Mouse (Mus musculus): ENCODE measurements around the gene C530025M09Rik. TPM values are rescaled to one million over a fixed set of nuclear protein-coding genes. Genes with fewer than 3 reads are reported as not detected.

Gene C530025M09Rik
- polyA plus RNA-seq, 1 experiment from 2014 or later = 0.45 TPM

- Histone ChIP-seq H3K27me3 (peaks cover 43% of the 10 kb centered on the region), H3K9me3 (replicated peaks) (no peaks in the 10 kb centered on the region), H3K4me2 (replicated peaks) (peak overlapping the region; percentile 98), H3K27ac (no peak overlapping the region), H3K4me3 (peak overlapping the region; percentile 65), H3K36me3 (no peaks in the 10 kb centered on the region), H3K4me1 (peaks cover 13% of the 10 kb centered on the region), H3K9ac (0 out of 2 replicates have a peak overlapping the region, but pooled peaks have one; percentile 39)
- no peak for ATAC-seq (ENCODE audit: low FRiP score)
- 7% methylated on average over 5 of the region's 5 CpGs for WGBS
These were observed 1.3 kb upstream of the C530025M09Rik start for GRCm38 (mm10) chr2:149832301-149832700.

GRCm38 (mm10) chr2:149831459-149832245, 639 bp upstream of the C530025M09Rik start:
- Histone ChIP-seq H3K27me3 (peaks cover 43% of the 10 kb centered on the region), H3K4me2 (replicated peaks) (peak overlapping the region; percentile 98), H3K4me1 (peaks cover 13% of the 10 kb centered on the region), H3K4me3 (peak overlapping the region; percentile 65), H3K9me3 (replicated peaks) (no peaks in the 10 kb centered on the region), H3K36me3 (no peaks in the 10 kb centered on the region), H3K27ac (no peak overlapping the region), H3K9ac (peak overlapping the region; percentile 78; the same call in 1 of the 2 replicates)
- WGBS = 2% methylated on average over 29 of the region's 29 CpGs
- ATAC-seq (ENCODE audit: low FRiP score) = peak; percentile 9; the same call in 1 of the 2 replicates

GRCm38 (mm10) chr2:149829955-149830535, 968 bp downstream of the C530025M09Rik start:
- H3K27ac ChIP-seq = no peak overlapping the region
- ATAC-seq (ENCODE audit: low FRiP score) = peak; percentile 31
- H3K9ac ChIP-seq = peak overlapping the region; percentile 78
- peaks cover 13% of the 10 kb centered on the region for H3K4me1 ChIP-seq
- H3K4me3 ChIP-seq = peak overlapping the region; percentile 65
- H3K36me3 ChIP-seq = no peaks in the 10 kb centered on the region
- H3K9me3 ChIP-seq (replicated peaks) = no peaks in the 10 kb centered on the region
- WGBS = 2% methylated on average over 25 of the region's 26 CpGs
- peak overlapping the region; percentile 98 for H3K4me2 ChIP-seq (replicated peaks)
- H3K27me3 ChIP-seq = peaks cover 43% of the 10 kb centered on the region

GRCm38 (mm10) chr2:149828911-149829310, 2.1 kb downstream of the C530025M09Rik start, which contains the start of gene Syndig1:
Gene Syndig1 (plus strand): TSS chr2:149829211.
- H3K27me3 ChIP-seq = peaks cover 43% of the 10 kb centered on the region

GRCm38 (mm10) chr2:149820201-149820600, 10.8 kb downstream of the C530025M09Rik start:
- WGBS = 30% methylated on average over 2 of the region's 2 CpGs
- ATAC-seq (ENCODE audit: low FRiP score) = no peak
- Histone ChIP-seq H3K4me2 (replicated peaks) (no peak overlapping the region), H3K4me1 (no peaks in the 10 kb centered on the region), H3K27me3 (no peaks in the 10 kb centered on the region), H3K36me3 (no peaks in the 10 kb centered on the region), H3K27ac (no peak overlapping the region), H3K9me3 (replicated peaks) (no peaks in the 10 kb centered on the region), H3K4me3 (no peak overlapping the region), H3K9ac (no peak overlapping the region)

More at GRCm38 (mm10) chr2:149828911-149829310, 2.1 kb downstream of the C530025M09Rik start, which contains the start of gene Syndig1:
- H3K36me3 ChIP-seq = no peaks in the 10 kb centered on the region
- no peaks in the 10 kb centered on the region for H3K9me3 ChIP-seq (replicated peaks)
- H3K9ac ChIP-seq = peak within 1 kb of the TSS; percentile 78; the same call in 1 of the 2 replicates
- 80% methylated on average over 2 of the region's 2 CpGs for WGBS
- peak within 1 kb of the TSS; percentile 98 for H3K4me2 ChIP-seq (replicated peaks)
- peak within 1 kb of the TSS; percentile 65 for H3K4me3 ChIP-seq
- H3K27ac ChIP-seq = no peak within 1 kb of the TSS
- no peak for ATAC-seq (ENCODE audit: low FRiP score)
- peaks cover 13% of the 10 kb centered on the region for H3K4me1 ChIP-seq

- Histone ChIP-seq H3K9me3 (replicated peaks) (no peaks in the 10 kb centered on the region), H3K4me3 (no peak overlapping the region), H3K27ac (no peak overlapping the region), H3K4me2 (replicated peaks) (no peak overlapping the region), H3K4me1 (no peaks in the 10 kb centered on the region), H3K27me3 (no peaks in the 10 kb centered on the region), H3K36me3 (no peaks in the 10 kb centered on the region), H3K9ac (no peak overlapping the region)
- 88% methylated on average over 3 of the region's 3 CpGs for WGBS
- ATAC-seq (ENCODE audit: low FRiP score) = no peak
These were observed 11.3 kb downstream of the C530025M09Rik start for GRCm38 (mm10) chr2:149819751-149820150.

GRCm38 (mm10) chr2:149818395-149818794, 12.6 kb downstream of the C530025M09Rik start:
- no peak for ATAC-seq (ENCODE audit: low FRiP score)
- Histone ChIP-seq H3K9ac (no peak overlapping the region), H3K4me3 (no peak overlapping the region), H3K9me3 (replicated peaks) (no peaks in the 10 kb centered on the region), H3K27me3 (no peaks in the 10 kb centered on the region), H3K36me3 (no peaks in the 10 kb centered on the region), H3K27ac (no peak overlapping the region), H3K4me2 (replicated peaks) (no peak overlapping the region), H3K4me1 (no peaks in the 10 kb centered on the region)
- 72% methylated on average over 3 of the region's 3 CpGs for WGBS

GRCm38 (mm10) chr2:149812899-149813298, 18.1 kb downstream of the C530025M09Rik start:
- Histone ChIP-seq H3K9ac (no peak overlapping the region), H3K9me3 (replicated peaks) (no peaks in the 10 kb centered on the region), H3K4me2 (replicated peaks) (no peak overlapping the region), H3K27me3 (no peaks in the 10 kb centered on the region), H3K27ac (no peak overlapping the region), H3K4me1 (no peaks in the 10 kb centered on the region), H3K4me3 (no peak overlapping the region), H3K36me3 (no peaks in the 10 kb centered on the region)
- 74% methylated on average over 2 of the region's 2 CpGs for WGBS
- no peak for ATAC-seq (ENCODE audit: low FRiP score)

GRCm38 (mm10) chr2:149805256-149805655, 25.8 kb downstream of the C530025M09Rik start:
- no peak overlapping the region for H3K9ac ChIP-seq
- no peak overlapping the region for H3K4me2 ChIP-seq (replicated peaks)
- no peaks in the 10 kb centered on the region for H3K4me1 ChIP-seq
- H3K4me3 ChIP-seq = no peak overlapping the region
- no peak overlapping the region for H3K27ac ChIP-seq
- H3K36me3 ChIP-seq = no peaks in the 10 kb centered on the region
- WGBS = 81% methylated on average over 2 of the region's 2 CpGs
- no peaks in the 10 kb centered on the region for H3K9me3 ChIP-seq (replicated peaks)
- no peak for ATAC-seq (ENCODE audit: low FRiP score)
- no peaks in the 10 kb centered on the region for H3K27me3 ChIP-seq

- H3K27me3 ChIP-seq = no peaks in the 10 kb centered on the region
- no peak overlapping the region for H3K4me2 ChIP-seq (replicated peaks)
- no peaks in the 10 kb centered on the region for H3K4me1 ChIP-seq
- no peak overlapping the region for H3K4me3 ChIP-seq
- H3K27ac ChIP-seq = no peak overlapping the region
- no peaks in the 10 kb centered on the region for H3K36me3 ChIP-seq
- no peak overlapping the region for H3K9ac ChIP-seq
- ATAC-seq (ENCODE audit: low FRiP score) = no peak
- no peaks in the 10 kb centered on the region for H3K9me3 ChIP-seq (replicated peaks)
- 85% methylated on average over 3 of the region's 3 CpGs for WGBS
These were observed 26.3 kb downstream of the C530025M09Rik start for GRCm38 (mm10) chr2:149804599-149805140.

- H3K4me3 ChIP-seq = no peak overlapping the region
- H3K36me3 ChIP-seq = no peaks in the 10 kb centered on the region
- H3K9me3 ChIP-seq (replicated peaks) = no peaks in the 10 kb centered on the region
- no peak overlapping the region for H3K27ac ChIP-seq
- 17% methylated on average over 3 of the region's 3 CpGs for WGBS
- H3K4me2 ChIP-seq (replicated peaks) = no peak overlapping the region
- no peaks in the 10 kb centered on the region for H3K27me3 ChIP-seq
- no peaks in the 10 kb centered on the region for H3K4me1 ChIP-seq
- peak; percentile 71 for ATAC-seq (ENCODE audit: low FRiP score)
- H3K9ac ChIP-seq = no peak overlapping the region
These were observed 32.4 kb downstream of the C530025M09Rik start for GRCm38 (mm10) chr2:149798613-149799012.

Data from hindbrain, embryonic 12.5 days (tissue).